8 mouse cellular contexts compared by ENCODE assay signal in genomic region chr2:25545996-25546810, GRCm38 (mm10). TPM values are rescaled to one million over a fixed set of nuclear protein-coding genes. Genes with fewer than 3 reads are reported as not detected.
DNase-seq lines count a peak whose midpoint lies in the region; ATAC-seq and TF ChIP-seq lines count a peak whose summit lies in the region.

No protein-coding gene starts in this region.

- no peaks in the 10 kb centered on the region for H3K36me3 ChIP-seq in kidney, embryonic 16.5 days (ENCODE audit: insufficient read depth, low read length)
- peaks cover 12% of the 10 kb centered on the region for H3K36me3 ChIP-seq in limb, embryonic 10.5 days
- H3K36me3 ChIP-seq in midbrain, postnatal 0 days (ENCODE audit: insufficient read depth, low read length), result no peaks in the 10 kb centered on the region

- no peaks in the 10 kb centered on the region for H3K9me3 ChIP-seq in kidney, embryonic 16.5 days (ENCODE audit: low read length)
- no peaks in the 10 kb centered on the region for H3K9me3 ChIP-seq in limb, embryonic 10.5 days (replicated peaks)
- H3K9me3 ChIP-seq in midbrain, postnatal 0 days (ENCODE audit: low read length), result no peaks in the 10 kb centered on the region

- peak overlapping the region; percentile 71 for H3K27ac ChIP-seq in kidney, embryonic 16.5 days (ENCODE audit: low read length)
- H3K27ac ChIP-seq in limb, embryonic 10.5 days, result peak overlapping the region; percentile 93
- no peak overlapping the region for H3K27ac ChIP-seq in midbrain, postnatal 0 days (ENCODE audit: low read depth, low read length)

- no peak for DNase-seq in kidney, postnatal 14 days
- DNase-seq in NIH3T3 (ENCODE audit: low read depth), result peak; percentile 13
- DNase-seq in limb, embryonic 10.5 days (ENCODE audit: low spot score), result no peak
- no peak for DNase-seq in midbrain, postnatal 0 days (ENCODE audit: low spot score)
- no peak for DNase-seq in embryo, embryonic 11 days
- no peak for DNase-seq in gastrocnemius, postnatal 10 days

- H3K4me3 ChIP-seq in kidney, embryonic 16.5 days (ENCODE audit: low read length), result peak overlapping the region; percentile 88
- peak overlapping the region; percentile 78 for H3K4me3 ChIP-seq in limb, embryonic 10.5 days
- H3K4me3 ChIP-seq in midbrain, postnatal 0 days (ENCODE audit: low read depth, low read length), result peak overlapping the region; percentile 52

- ATAC-seq in kidney, embryonic 16.5 days (ENCODE audit: low FRiP score, low TSS enrichment), result peak; percentile 79
- ATAC-seq in erythroid progenitor cell, adult 5-6 weeks (replicated peaks; ENCODE audit: low FRiP score, poor library complexity, severe bottlenecking), result peak; percentile 31; the same call in 1 of the 2 replicates
- peak; percentile 55 for ATAC-seq in midbrain, postnatal 0 days (ENCODE audit: low FRiP score)

- WGBS in kidney, embryonic 16.5 days, result 7% methylated on average over 43 of the region's 43 CpGs
- 9% methylated on average over 43 of the region's 43 CpGs for WGBS in limb, embryonic 10.5 days
- WGBS in midbrain, postnatal 0 days, result 13% methylated on average over 25 of the region's 43 CpGs

- peak overlapping the region; percentile 88 for H3K9ac ChIP-seq in kidney, embryonic 16.5 days (replicated peaks; ENCODE audit: low read length)
- H3K9ac ChIP-seq in midbrain, postnatal 0 days (replicated peaks; ENCODE audit: low read length, poor library complexity, severe bottlenecking), result peak overlapping the region; percentile 51

- no peak for TF ChIP-seq CTCF in midbrain, postnatal 0 days (IDR thresholded peaks at IDR 0.05)

- H3K4me2 ChIP-seq in kidney, embryonic 16.5 days (replicated peaks; ENCODE audit: low read depth, low read length), result peak overlapping the region; percentile 77
- peak overlapping the region; percentile 83 for H3K4me2 ChIP-seq in midbrain, postnatal 0 days (ENCODE audit: low read depth, low read length, poor library complexity, severe bottlenecking)

- H3K4me1 ChIP-seq in kidney, embryonic 16.5 days (ENCODE audit: insufficient read depth, low read length), result peaks cover 24% of the 10 kb centered on the region
- peaks cover 23% of the 10 kb centered on the region for H3K4me1 ChIP-seq in limb, embryonic 10.5 days
- H3K4me1 ChIP-seq in midbrain, postnatal 0 days (ENCODE audit: insufficient read depth, low read length), result peaks cover 4% of the 10 kb centered on the region; the same call in 1 of the 2 replicates

- H3K27me3 ChIP-seq in kidney, embryonic 16.5 days (ENCODE audit: insufficient read depth, low read length), result no peaks in the 10 kb centered on the region
- no peaks in the 10 kb centered on the region for H3K27me3 ChIP-seq in limb, embryonic 10.5 days (ENCODE audit: low read depth, poor library complexity, severe bottlenecking)
- no peaks in the 10 kb centered on the region for H3K27me3 ChIP-seq in midbrain, postnatal 0 days (ENCODE audit: insufficient read depth, low read length)

RNA-seq across cellular contexts. Expression of gene Traf2, which starts 0.5 kb away (rescaled TPM):
- polyA plus RNA-seq in kidney, embryonic 16.5 days (2015; fragmentation: Nextera tagmentation; extraction: Ambion mirVana), result 40.6 and 43.6 TPM in 2 replicates
- total RNA-seq in erythroid progenitor cell, adult 5-6 weeks (2015; ENCODE audit: low replicate concordance), result 6.8 and 10.5 TPM in 2 replicates
- 5.0 and 17.6 TPM in 2 replicates for total RNA-seq in erythroid progenitor cell, adult 5-6 weeks (2017; ENCODE audit: low replicate concordance)
- 46.1 and 46.2 TPM in 2 replicates for polyA plus RNA-seq in limb, embryonic 10.5 days (2016; fragmentation: Nextera tagmentation; extraction: Ambion mirVana)
- total RNA-seq in midbrain, postnatal 0 days (2014; rRNA removed), result 5.5 and 7.6 TPM in 2 replicates
- polyA plus RNA-seq in midbrain, postnatal 0 days (2015; fragmentation: Nextera tagmentation; extraction: Ambion mirVana), result 7.0 and 9.3 TPM in 2 replicates
- total RNA-seq in gastrocnemius, postnatal 10 days (2021), result 10 to 100 TPM; 13.3 to 16.4 TPM

RNA-seq across cellular contexts. Expression of gene Edf1, which starts 11.4 kb away (rescaled TPM):
- polyA plus RNA-seq in kidney, embryonic 16.5 days (2015; fragmentation: Nextera tagmentation; extraction: Ambion mirVana), result 372 and 373 TPM in 2 replicates
- total RNA-seq in erythroid progenitor cell, adult 5-6 weeks (2015; ENCODE audit: low replicate concordance), result 70.3 and 72.1 TPM in 2 replicates
- total RNA-seq in erythroid progenitor cell, adult 5-6 weeks (2017; ENCODE audit: low replicate concordance), result 58.1 and 65.0 TPM in 2 replicates
- polyA plus RNA-seq in limb, embryonic 10.5 days (2016; fragmentation: Nextera tagmentation; extraction: Ambion mirVana), result 307 and 320 TPM in 2 replicates
- 187 and 196 TPM in 2 replicates for total RNA-seq in midbrain, postnatal 0 days (2014; rRNA removed)
- polyA plus RNA-seq in midbrain, postnatal 0 days (2015; fragmentation: Nextera tagmentation; extraction: Ambion mirVana), result 389 and 392 TPM in 2 replicates
- total RNA-seq in gastrocnemius, postnatal 10 days (2021), result 100 to 1,000 TPM; 177 to 185 TPM

RNA-seq across cellular contexts. Expression of gene Mamdc4, which starts 28.4 kb away (rescaled TPM):
- 12.2 and 14.7 TPM in 2 replicates for polyA plus RNA-seq in kidney, embryonic 16.5 days (2015; fragmentation: Nextera tagmentation; extraction: Ambion mirVana)
- 0.72 TPM in 1 of 2 replicates, not detected in the other for total RNA-seq in erythroid progenitor cell, adult 5-6 weeks (2015; ENCODE audit: low replicate concordance)
- total RNA-seq in erythroid progenitor cell, adult 5-6 weeks (2017; ENCODE audit: low replicate concordance), result 2.6 TPM in 1 of 2 replicates, not detected in the other
- polyA plus RNA-seq in limb, embryonic 10.5 days (2016; fragmentation: Nextera tagmentation; extraction: Ambion mirVana), result 2.3 and 8.2 TPM in 2 replicates
- total RNA-seq in midbrain, postnatal 0 days (2014; rRNA removed), result 1.7 and 1.9 TPM in 2 replicates
- polyA plus RNA-seq in midbrain, postnatal 0 days (2015; fragmentation: Nextera tagmentation; extraction: Ambion mirVana), result 0.32 TPM in 2 replicates
- 1 to 10 TPM; 2.7 to 4.1 TPM for total RNA-seq in gastrocnemius, postnatal 10 days (2021)

RNA-seq across cellular contexts. Expression of gene Phpt1, which starts 28.8 kb away (rescaled TPM):
- polyA plus RNA-seq in kidney, embryonic 16.5 days (2015; fragmentation: Nextera tagmentation; extraction: Ambion mirVana), result 193 and 206 TPM in 2 replicates
- 3.6 TPM in 1 of 2 replicates, not detected in the other for total RNA-seq in erythroid progenitor cell, adult 5-6 weeks (2015; ENCODE audit: low replicate concordance)
- total RNA-seq in erythroid progenitor cell, adult 5-6 weeks (2017; ENCODE audit: low replicate concordance), result 1.1 TPM in 1 of 2 replicates, not detected in the other
- 157 and 161 TPM in 2 replicates for polyA plus RNA-seq in limb, embryonic 10.5 days (2016; fragmentation: Nextera tagmentation; extraction: Ambion mirVana)
- total RNA-seq in midbrain, postnatal 0 days (2014; rRNA removed), result 37.9 and 39.8 TPM in 2 replicates
- 192 and 209 TPM in 2 replicates for polyA plus RNA-seq in midbrain, postnatal 0 days (2015; fragmentation: Nextera tagmentation; extraction: Ambion mirVana)
- 10 to 100 TPM; 45.8 to 49.0 TPM for total RNA-seq in gastrocnemius, postnatal 10 days (2021)

RNA-seq across cellular contexts. Expression of gene Ajm1, which starts 35.4 kb away (rescaled TPM):
- polyA plus RNA-seq in kidney, embryonic 16.5 days (2015; fragmentation: Nextera tagmentation; extraction: Ambion mirVana), result 0.18 and 0.22 TPM in 2 replicates
- total RNA-seq in erythroid progenitor cell, adult 5-6 weeks (2015; ENCODE audit: low replicate concordance), result 0.36 TPM in 1 of 2 replicates, not detected in the other
- not detected in 2 replicates for total RNA-seq in erythroid progenitor cell, adult 5-6 weeks (2017; ENCODE audit: low replicate concordance)
- 0.06 and 0.08 TPM in 2 replicates for polyA plus RNA-seq in limb, embryonic 10.5 days (2016; fragmentation: Nextera tagmentation; extraction: Ambion mirVana)
- total RNA-seq in midbrain, postnatal 0 days (2014; rRNA removed), result 23.1 and 30.9 TPM in 2 replicates
- polyA plus RNA-seq in midbrain, postnatal 0 days (2015; fragmentation: Nextera tagmentation; extraction: Ambion mirVana), result 19.2 and 22.1 TPM in 2 replicates
- total RNA-seq in gastrocnemius, postnatal 10 days (2021), result under 1 TPM; 0.14 to 0.38 TPM
